Mouse (Mus musculus) intestine, postnatal 0 days (tissue): ENCODE results near the gene Slc38a3. TPM values are rescaled to one million over a fixed set of nuclear protein-coding genes. Genes with fewer than 3 reads are reported as not detected.
"Not testable (repeated sequence)": the region's sequence is repeated elsewhere in the genome, so short reads cannot be mapped to it uniquely, and the experiment has no call there.

ENCODE experiments used
- ATAC-seq: fragments of 200-750 bp; cut with Nextera tagmentation; 2 replicates; pipeline ENCODE4 v1.8.0; 2017; ENCODE audit warnings: mild to moderate bottlenecking, moderate TSS enrichment, moderate library complexity
- H3K27ac ChIP-seq: fragments of 300-500 bp; sonication (generic); 2 replicates; pipeline ENCODE4 v1.5.1; 2014; ENCODE audit warnings: mild to moderate bottlenecking, low read depth, low read length, moderate library complexity
- H3K27me3 ChIP-seq: fragments of 300-500 bp; sonication (generic); replicated peaks from 2 replicates; pipeline ENCODE4 v1.6.1; 2014; ENCODE audit warnings: low read length, mixed read lengths; ENCODE audit not compliant: control insufficient read depth, insufficient read depth
- H3K36me3 ChIP-seq: fragments of 300-500 bp; sonication (generic); 2 replicates; pipeline ENCODE4 v1.6.1; 2014; ENCODE audit warnings: mild to moderate bottlenecking, moderate library complexity; ENCODE audit not compliant: control insufficient read depth, insufficient read depth
- H3K4me1 ChIP-seq: fragments of 300-500 bp; sonication (generic); replicated peaks from 2 replicates; pipeline ENCODE4 v1.6.1; 2014; ENCODE audit warnings: antibody characterized with exemption, low read length, mixed read lengths; ENCODE audit not compliant: control insufficient read depth, insufficient read depth
- H3K4me2 ChIP-seq: fragments of 300-500 bp; sonication (generic); replicated peaks from 2 replicates; pipeline ENCODE4 v1.6.1; 2014; ENCODE audit warnings: low read depth, mild to moderate bottlenecking, moderate library complexity
- H3K4me3 ChIP-seq: fragments of 300-500 bp; sonication (generic); 2 replicates; pipeline ENCODE4 v1.5.1; 2014; ENCODE audit warnings: low read depth, low read length
- H3K9ac ChIP-seq: fragments of 300-500 bp; sonication (generic); 2 replicates; pipeline ENCODE4 v1.6.1; 2014; ENCODE audit warnings: mild to moderate bottlenecking, low read depth, low read length
- H3K9me3 ChIP-seq: fragments of 300-500 bp; sonication (generic); 2 replicates; pipeline ENCODE4 v1.6.1; 2016; ENCODE audit warnings: mixed run types; ENCODE audit not compliant: control insufficient read depth
- CTCF ChIP-seq: sonication (generic); IDR thresholded peaks from 2 replicates; pipeline ENCODE4 v1.5.1; 2016; ENCODE audit warnings: low read depth, mild to moderate bottlenecking, control low read depth, antibody characterized with exemption, moderate library complexity
- WGBS: fragments of 180-500 bp; shearing (Covaris S2); extraction: QIAGEN DNeasy Blood & Tissue Kit; methylation state at CpG from one replicate; pipeline ENCODE4 v1.1.7; 2014; 5-methylcytosine and 5-hydroxymethylcytosine counted together
- polyA plus RNA-seq: library from polyadenylated mRNA; unstranded; fragments of >200 nt; fragmentation: Nextera tagmentation; extraction: Ambion mirVana; gene quantifications from 2 replicates; pipeline ENCODE4 v1.2.1, GENCODE M21; 2015

Slc38a3 gene
- polyA plus RNA-seq, 1 experiment from 2014 or later: 15.5 TPM

DNA sequence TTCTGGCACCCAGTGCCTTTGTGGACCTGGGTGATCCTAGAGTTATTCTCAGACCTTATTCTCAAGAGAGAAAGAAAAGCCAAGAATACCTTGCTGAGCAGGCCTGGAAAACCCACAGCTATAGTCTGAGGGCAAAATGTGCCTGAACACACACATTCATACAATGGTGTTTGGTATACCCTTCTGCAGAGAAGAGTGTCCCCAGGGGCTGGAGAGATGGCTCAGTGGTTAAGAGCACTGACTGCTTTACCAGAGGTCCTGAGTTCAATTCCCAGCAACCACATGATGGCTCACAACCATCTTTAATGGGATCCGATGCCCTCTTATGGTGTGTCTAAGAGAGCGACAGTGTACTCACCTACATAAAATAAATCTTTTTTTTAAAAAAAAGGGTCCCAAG lies 9.5 kb upstream of the Slc38a3 start:
- no peak for ATAC-seq
- no peak overlapping the region for H3K27ac ChIP-seq
- no peak overlapping the region for H3K4me3 ChIP-seq
- no peak overlapping the region for H3K9ac ChIP-seq
- peaks cover 6% of the 10 kb centered on the region; the same call in 1 of the 2 replicates for H3K36me3 ChIP-seq
- H3K4me1 ChIP-seq: no peaks in the 10 kb centered on the region; the same call in 1 of the 2 replicates
- no peaks in the 10 kb centered on the region for H3K9me3 ChIP-seq
- 85% methylated on average over 2 of the region's 2 CpGs for WGBS
- peaks cover 17% of the 10 kb centered on the region for H3K27me3 ChIP-seq
- H3K4me2 ChIP-seq: no peak overlapping the region
- TF ChIP-seq CTCF: no peak

DNA sequence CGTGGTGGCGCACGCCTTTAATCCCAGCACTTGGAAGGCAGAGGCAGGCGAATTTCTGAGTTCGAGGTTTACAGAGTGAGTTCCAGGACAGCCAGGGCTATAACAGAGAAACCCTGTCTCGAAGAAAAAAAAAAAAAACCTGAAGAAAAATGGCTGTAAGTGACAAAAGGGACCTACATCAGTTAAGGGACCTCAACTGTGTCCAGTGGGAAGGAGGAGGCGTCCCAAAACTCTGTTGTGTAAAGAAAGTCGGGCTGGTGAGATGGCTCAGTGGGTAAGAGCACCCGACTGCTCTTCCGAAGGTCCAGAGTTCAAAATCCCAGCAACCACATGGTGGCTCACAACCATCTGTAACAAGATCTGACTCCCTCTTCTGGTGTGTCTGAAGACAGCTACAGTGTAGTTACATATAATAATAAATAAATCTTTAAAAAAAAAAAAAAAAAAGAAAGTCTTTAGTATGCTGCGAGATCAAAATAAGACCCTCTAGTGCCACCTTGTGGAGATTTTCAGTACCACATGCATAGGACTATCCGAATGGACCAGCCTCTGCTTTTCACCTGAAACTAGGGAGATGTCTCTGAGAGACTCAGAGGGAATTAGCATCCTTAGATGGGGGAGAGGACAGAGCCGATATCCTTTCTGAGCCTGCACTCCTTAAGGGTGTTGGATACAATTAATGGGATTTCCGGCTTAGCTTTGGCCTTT lies 8.6 kb upstream of the Slc38a3 start:
- H3K4me2 ChIP-seq, H3K27ac ChIP-seq, H3K36me3 ChIP-seq, H3K4me3 ChIP-seq, H3K9me3 ChIP-seq, H3K9ac ChIP-seq, H3K4me1 ChIP-seq, ATAC-seq: not testable (repeated sequence)
- H3K27me3 ChIP-seq: peaks cover 17% of the 10 kb centered on the region
- WGBS: 38% methylated on average over 14 of the region's 14 CpGs
- TF ChIP-seq CTCF: peak; percentile 71

DNA sequence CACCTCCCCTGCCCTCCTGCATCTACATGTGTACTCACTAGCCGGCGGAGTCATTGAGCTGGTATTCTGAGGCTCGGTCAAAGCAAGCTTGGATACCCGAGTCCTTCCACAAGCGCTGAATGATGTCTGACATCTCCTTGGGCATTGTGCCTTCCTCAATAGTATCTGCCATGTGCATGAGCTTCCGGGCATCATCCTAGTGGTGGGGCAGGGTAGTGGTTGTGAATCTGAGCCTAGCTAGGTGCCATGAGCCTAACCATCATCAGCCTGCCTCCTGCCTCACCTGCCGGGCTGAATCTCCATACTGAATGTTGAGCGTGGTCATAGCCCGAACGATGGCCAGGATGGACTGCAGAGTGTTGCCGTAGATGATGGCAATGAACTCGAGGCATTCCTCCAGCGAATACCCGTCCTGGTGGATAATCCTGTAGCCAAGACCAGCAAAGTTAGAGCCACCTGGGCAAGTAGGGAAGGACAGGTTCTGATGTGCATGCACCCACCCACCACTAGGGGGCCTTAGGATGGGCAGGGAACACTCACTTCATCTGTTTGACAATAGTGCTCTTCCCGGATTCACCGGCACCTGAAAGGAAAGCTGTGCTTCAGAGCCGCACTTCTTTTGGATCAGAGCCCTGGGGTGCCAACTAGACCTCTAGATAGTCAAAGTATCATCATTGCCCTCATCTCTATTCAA lies 7.9 kb upstream of the Slc38a3 start:
- H3K27ac ChIP-seq: no peak overlapping the region
- ATAC-seq: no peak
- WGBS: 14% methylated on average over 17 of the region's 17 CpGs
- no peak overlapping the region for H3K4me3 ChIP-seq
- no peaks in the 10 kb centered on the region; the same call in 1 of the 2 replicates for H3K4me1 ChIP-seq
- no peak overlapping the region for H3K4me2 ChIP-seq
- peaks cover 17% of the 10 kb centered on the region for H3K27me3 ChIP-seq
- no peaks in the 10 kb centered on the region for H3K9me3 ChIP-seq
- peak; percentile 86 for TF ChIP-seq CTCF
- no peaks in the 10 kb centered on the region for H3K36me3 ChIP-seq
- no peak overlapping the region for H3K9ac ChIP-seq

GRCm38 (mm10) chr9:107676302-107676701 lies 7.0 kb upstream of the Slc38a3 start:
- no peak overlapping the region for H3K9ac ChIP-seq
- no peaks in the 10 kb centered on the region; the same call in 1 of the 2 replicates for H3K4me1 ChIP-seq
- no peak for ATAC-seq
- WGBS: under 1% methylated on average over 25 of the region's 25 CpGs
- peak overlapping the region; percentile 31 for H3K4me3 ChIP-seq
- TF ChIP-seq CTCF: no peak
- no peaks in the 10 kb centered on the region for H3K36me3 ChIP-seq
- peak overlapping the region; percentile 66 for H3K4me2 ChIP-seq
- H3K27ac ChIP-seq: no peak overlapping the region
- H3K27me3 ChIP-seq: peaks cover 17% of the 10 kb centered on the region
- H3K9me3 ChIP-seq: no peaks in the 10 kb centered on the region

DNA sequence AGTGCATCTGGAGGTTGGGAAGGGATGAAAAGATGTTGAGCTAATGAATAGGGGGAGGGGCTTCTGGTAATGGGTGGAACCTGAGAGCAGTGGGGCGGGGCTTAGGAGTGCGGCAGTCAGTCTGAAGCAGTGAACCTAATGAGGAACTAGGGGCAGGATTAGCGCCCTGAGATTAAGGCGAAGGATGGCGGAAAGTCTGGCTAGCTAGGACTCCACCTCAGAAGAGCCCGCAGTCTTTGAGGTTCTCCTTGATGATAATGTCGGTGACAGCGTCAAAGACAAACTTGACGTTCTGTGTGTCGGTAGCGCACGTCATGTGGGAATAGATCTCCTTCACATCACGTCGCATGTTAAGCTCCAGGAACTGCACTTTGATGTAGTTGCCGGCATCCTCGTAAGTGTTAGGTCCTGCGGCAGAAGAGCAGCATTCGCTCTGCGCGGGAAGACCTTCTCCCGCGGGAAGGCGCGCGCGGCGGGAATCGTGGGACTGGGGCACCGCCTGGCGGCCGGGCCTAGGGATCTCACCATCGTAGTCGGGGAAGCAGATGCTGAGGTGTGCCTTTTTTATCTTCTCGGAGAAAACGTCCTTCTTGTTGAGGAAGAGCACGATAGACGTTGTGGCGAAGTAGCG lies 6.5 kb upstream of the Slc38a3 start:
- WGBS: under 1% methylated on average over 39 of the region's 39 CpGs
- Histone ChIP-seq H3K27ac (no peak overlapping the region), H3K36me3 (no peaks in the 10 kb centered on the region), H3K9me3 (no peaks in the 10 kb centered on the region), H3K4me1 (no peaks in the 10 kb centered on the region; the same call in 1 of the 2 replicates), H3K4me2 (peak overlapping the region; percentile 66), H3K27me3 (peaks cover 17% of the 10 kb centered on the region), H3K4me3 (peak overlapping the region; percentile 31), H3K9ac (no peak overlapping the region)
- peak; percentile 56 for ATAC-seq
- peak; percentile 96 for TF ChIP-seq CTCF

GRCm38 (mm10) chr9:107674609-107675429 lies 5.5 kb upstream of the Slc38a3 start:
- H3K9me3 ChIP-seq: no peaks in the 10 kb centered on the region
- WGBS: 59% methylated on average over 9 of the region's 9 CpGs
- ATAC-seq: peak; percentile 73
- H3K4me2 ChIP-seq: no peak overlapping the region
- H3K27me3 ChIP-seq: peaks cover 17% of the 10 kb centered on the region
- H3K9ac ChIP-seq: no peak overlapping the region
- H3K4me3 ChIP-seq: no peak overlapping the region
- H3K36me3 ChIP-seq: no peaks in the 10 kb centered on the region
- TF ChIP-seq CTCF: no peak
- no peaks in the 10 kb centered on the region; the same call in 1 of the 2 replicates for H3K4me1 ChIP-seq
- H3K27ac ChIP-seq: peak overlapping the region; percentile 41; the same call in 1 of the 2 replicates
